Mouse (Mus musculus): ENCODE data around the gene Tardbp. TPM values are rescaled to one million over a fixed set of nuclear protein-coding genes. Genes with fewer than 3 reads are reported as not detected.
A peak's percentile ranks its signal among the peaks of the same experiment; 100 is the strongest.

Tardbp gene
- polyA plus RNA-seq, 1 experiment from 2014 or later, result 183 TPM

DNA sequence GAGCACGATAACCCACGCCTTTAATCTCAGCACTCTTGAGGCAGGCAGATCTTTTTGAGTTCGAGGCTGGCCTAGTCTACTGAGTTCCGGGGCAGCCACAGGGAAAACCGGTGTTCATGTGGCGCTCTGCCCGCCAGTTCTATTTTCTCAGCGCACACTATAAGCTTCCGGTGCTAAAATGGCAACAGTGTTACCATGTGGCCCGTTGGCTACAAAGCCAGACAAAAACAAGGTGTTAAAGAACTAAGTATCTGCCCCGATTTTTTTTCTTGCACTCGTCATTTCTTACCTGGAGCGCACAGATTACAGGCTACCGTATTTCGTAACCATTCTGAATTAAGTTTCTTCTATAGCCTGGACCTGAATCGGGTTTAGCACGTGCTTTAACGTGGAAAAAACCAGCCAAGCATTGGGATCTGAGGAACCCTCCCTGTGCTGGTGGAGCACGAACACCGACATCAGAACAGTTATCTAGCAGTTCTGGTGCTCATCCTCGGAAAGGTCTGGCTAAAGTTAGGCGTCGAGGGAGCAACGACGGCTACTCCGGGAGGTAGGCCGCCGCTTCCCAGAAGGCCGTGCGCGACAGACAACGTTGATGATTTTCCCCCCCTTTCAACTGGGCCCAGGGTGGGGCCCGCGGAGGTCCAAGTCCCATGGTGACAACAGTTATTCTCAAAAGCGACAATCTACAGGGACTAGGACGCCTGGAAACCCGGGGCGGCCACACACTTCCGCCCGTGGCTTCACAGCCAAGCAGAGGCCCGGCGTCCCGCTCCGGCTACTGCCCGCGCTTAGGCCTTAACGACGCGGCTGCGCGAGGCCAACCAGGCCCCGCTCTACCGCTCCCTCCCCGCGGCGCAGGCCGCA is 830 bp downstream of the Tardbp start:
- peak overlapping the region; percentile 60 for H3K4me3 ChIP-seq (ENCODE audit: low read length)
- no peaks in the 10 kb centered on the region for H3K9me3 ChIP-seq (ENCODE audit: control insufficient read depth, low read length)
- H3K27me3 ChIP-seq (ENCODE audit: control insufficient read depth, insufficient read depth, low read length), result no peaks in the 10 kb centered on the region
- H3K9ac ChIP-seq (ENCODE audit: low read depth, low read length), result peak overlapping the region; percentile 93
- H3K4me1 ChIP-seq (ENCODE audit: control insufficient read depth, insufficient read depth, low read length), result peaks cover 12% of the 10 kb centered on the region; the same call in 1 of the 2 replicates
- H3K4me2 ChIP-seq (replicated peaks; ENCODE audit: low read depth, low read length), result peak overlapping the region; percentile 79
- H3K27ac ChIP-seq (ENCODE audit: low read depth, low read length), result peak overlapping the region; percentile 87
- peaks cover 42% of the 10 kb centered on the region for H3K36me3 ChIP-seq (ENCODE audit: control insufficient read depth, insufficient read depth, low read length)
- peak; percentile 62 for ATAC-seq (ENCODE audit: low FRiP score, low TSS enrichment)
- WGBS, result under 1% methylated on average over 57 of the region's 57 CpGs

DNA sequence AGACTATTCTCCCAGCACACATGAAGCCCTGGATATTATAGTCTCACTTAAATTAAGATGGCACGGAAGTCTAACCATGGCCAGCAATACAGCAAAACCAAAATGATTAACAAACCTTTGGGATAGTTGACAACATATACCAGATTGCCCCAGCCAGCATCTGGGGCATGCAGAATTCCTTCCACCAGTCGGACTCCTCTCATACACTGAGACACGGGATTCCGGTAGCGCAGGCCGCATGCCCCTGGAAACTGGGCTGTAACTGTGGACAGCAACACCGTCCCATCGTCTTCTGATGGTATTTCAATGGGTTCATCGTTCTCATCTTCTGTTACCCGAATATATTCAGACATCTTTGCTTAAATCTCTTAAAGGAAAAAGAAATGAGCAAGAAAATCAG is 1.8 kb downstream of the Tardbp start:
- peak overlapping the region; percentile 79 for H3K4me2 ChIP-seq (replicated peaks; ENCODE audit: low read depth, low read length)
- WGBS, result 89% methylated on average over 10 of the region's 10 CpGs
- peaks cover 50% of the 10 kb centered on the region for H3K36me3 ChIP-seq (ENCODE audit: control insufficient read depth, insufficient read depth, low read length)
- no peaks in the 10 kb centered on the region for H3K27me3 ChIP-seq (ENCODE audit: control insufficient read depth, insufficient read depth, low read length)
- no peaks in the 10 kb centered on the region for H3K9me3 ChIP-seq (ENCODE audit: control insufficient read depth, low read length)
- H3K9ac ChIP-seq (ENCODE audit: low read depth, low read length), result peak overlapping the region; percentile 93; the same call in 1 of the 2 replicates
- no peak for ATAC-seq (ENCODE audit: low FRiP score, low TSS enrichment)
- peak overlapping the region; percentile 60 for H3K4me3 ChIP-seq (ENCODE audit: low read length)
- H3K4me1 ChIP-seq (ENCODE audit: control insufficient read depth, insufficient read depth, low read length), result peaks cover 12% of the 10 kb centered on the region; the same call in 1 of the 2 replicates
- no peak overlapping the region for H3K27ac ChIP-seq (ENCODE audit: low read depth, low read length)

DNA sequence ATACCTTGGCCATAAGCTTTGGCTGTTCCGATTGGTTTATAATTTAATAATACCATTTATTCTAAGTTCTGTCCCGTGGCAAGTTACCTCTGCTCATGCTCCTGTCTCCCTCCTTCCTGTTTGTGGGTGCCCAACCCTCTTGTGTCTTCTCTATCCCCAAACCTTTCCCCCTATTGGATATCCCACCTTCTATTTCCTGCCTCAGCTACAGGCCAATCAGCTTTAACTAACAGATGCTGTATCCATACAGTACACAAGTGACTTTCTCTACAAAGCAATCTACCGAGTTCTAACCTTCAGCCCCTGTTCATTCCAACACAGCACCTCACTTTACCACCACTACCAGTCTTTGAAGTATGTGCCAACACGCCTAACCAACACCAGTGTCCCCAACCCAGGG is 3.2 kb downstream of the Tardbp start:
- peaks cover 64% of the 10 kb centered on the region for H3K36me3 ChIP-seq (ENCODE audit: control insufficient read depth, insufficient read depth, low read length)
- H3K27me3 ChIP-seq (ENCODE audit: control insufficient read depth, insufficient read depth, low read length), result no peaks in the 10 kb centered on the region
- ATAC-seq (ENCODE audit: low FRiP score, low TSS enrichment), result no peak
- no peak overlapping the region for H3K4me3 ChIP-seq (ENCODE audit: low read length)
- peaks cover 12% of the 10 kb centered on the region; the same call in 1 of the 2 replicates for H3K4me1 ChIP-seq (ENCODE audit: control insufficient read depth, insufficient read depth, low read length)
- no peak overlapping the region for H3K4me2 ChIP-seq (replicated peaks; ENCODE audit: low read depth, low read length)
- H3K9ac ChIP-seq (ENCODE audit: low read depth, low read length), result no peak overlapping the region
- 86% methylated on average over 4 of the region's 4 CpGs for WGBS
- no peak overlapping the region for H3K27ac ChIP-seq (ENCODE audit: low read depth, low read length)
- no peaks in the 10 kb centered on the region for H3K9me3 ChIP-seq (ENCODE audit: control insufficient read depth, low read length)

DNA sequence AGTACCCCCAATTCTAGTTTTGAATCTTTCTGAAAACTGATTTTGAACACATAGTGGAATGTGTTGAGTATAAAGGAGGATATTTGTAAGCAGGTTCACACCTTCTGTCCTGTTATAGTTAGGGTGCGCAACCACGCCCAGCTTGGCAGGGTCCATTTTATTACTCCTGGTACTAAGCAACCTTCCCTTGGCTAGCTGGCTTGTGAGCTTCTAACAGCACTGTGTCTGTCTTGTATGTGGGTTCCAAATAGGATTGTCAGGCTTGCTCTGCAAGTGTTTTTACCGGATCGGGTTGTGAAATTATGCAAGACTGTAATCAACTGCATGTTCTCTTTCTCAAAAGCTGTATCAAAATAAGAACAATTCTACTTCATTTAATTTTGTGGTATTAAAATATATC is 4.3 kb downstream of the Tardbp start:
- H3K4me1 ChIP-seq (ENCODE audit: control insufficient read depth, insufficient read depth, low read length), result peaks cover 12% of the 10 kb centered on the region; the same call in 1 of the 2 replicates

DNA sequence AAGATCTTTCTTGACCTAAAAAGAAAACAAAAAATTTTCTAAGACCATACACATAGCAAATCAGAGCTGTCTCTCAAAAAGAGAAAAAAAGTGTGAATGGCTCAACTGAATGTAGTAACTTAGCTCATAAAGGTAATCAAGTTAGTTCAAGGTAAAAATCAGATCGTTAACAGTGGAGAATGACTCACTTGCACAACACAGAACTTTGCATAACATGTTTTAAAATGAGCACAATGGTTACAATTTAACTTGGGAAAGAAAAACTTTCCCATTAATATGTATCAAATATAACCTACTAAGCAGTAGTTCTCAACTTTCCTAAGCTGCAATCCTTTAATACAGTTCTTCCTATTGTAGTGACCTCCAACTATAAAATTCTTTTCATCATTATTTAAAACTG is 6.1 kb downstream of the Tardbp start:
- H3K27ac ChIP-seq (ENCODE audit: low read depth, low read length), result no peak overlapping the region
- peaks cover 91% of the 10 kb centered on the region for H3K36me3 ChIP-seq (ENCODE audit: control insufficient read depth, insufficient read depth, low read length)
- no peak overlapping the region for H3K9ac ChIP-seq (ENCODE audit: low read depth, low read length)
- H3K27me3 ChIP-seq (ENCODE audit: control insufficient read depth, insufficient read depth, low read length), result no peaks in the 10 kb centered on the region
- peaks cover 12% of the 10 kb centered on the region; the same call in 1 of the 2 replicates for H3K4me1 ChIP-seq (ENCODE audit: control insufficient read depth, insufficient read depth, low read length)
- no peaks in the 10 kb centered on the region for H3K9me3 ChIP-seq (ENCODE audit: control insufficient read depth, low read length)
- H3K4me3 ChIP-seq (ENCODE audit: low read length), result no peak overlapping the region
- no peak overlapping the region for H3K4me2 ChIP-seq (replicated peaks; ENCODE audit: low read depth, low read length)
- WGBS, result 89% methylated on average over 1 of the region's 1 CpGs
- ATAC-seq (ENCODE audit: low FRiP score, low TSS enrichment), result no peak

More for the DNA sequence above, 4.3 kb downstream of the Tardbp start:
- no peaks in the 10 kb centered on the region for H3K9me3 ChIP-seq (ENCODE audit: control insufficient read depth, low read length)
- H3K9ac ChIP-seq (ENCODE audit: low read depth, low read length), result no peak overlapping the region; the same call in 1 of the 2 replicates
- no peak overlapping the region for H3K4me2 ChIP-seq (replicated peaks; ENCODE audit: low read depth, low read length)
- H3K36me3 ChIP-seq (ENCODE audit: control insufficient read depth, insufficient read depth, low read length), result peaks cover 73% of the 10 kb centered on the region
- ATAC-seq (ENCODE audit: low FRiP score, low TSS enrichment), result no peak
- H3K27me3 ChIP-seq (ENCODE audit: control insufficient read depth, insufficient read depth, low read length), result no peaks in the 10 kb centered on the region
- 96% methylated on average over 4 of the region's 4 CpGs for WGBS
- no peak overlapping the region for H3K27ac ChIP-seq (ENCODE audit: low read depth, low read length)
- H3K4me3 ChIP-seq (ENCODE audit: low read length), result no peak overlapping the region

DNA sequence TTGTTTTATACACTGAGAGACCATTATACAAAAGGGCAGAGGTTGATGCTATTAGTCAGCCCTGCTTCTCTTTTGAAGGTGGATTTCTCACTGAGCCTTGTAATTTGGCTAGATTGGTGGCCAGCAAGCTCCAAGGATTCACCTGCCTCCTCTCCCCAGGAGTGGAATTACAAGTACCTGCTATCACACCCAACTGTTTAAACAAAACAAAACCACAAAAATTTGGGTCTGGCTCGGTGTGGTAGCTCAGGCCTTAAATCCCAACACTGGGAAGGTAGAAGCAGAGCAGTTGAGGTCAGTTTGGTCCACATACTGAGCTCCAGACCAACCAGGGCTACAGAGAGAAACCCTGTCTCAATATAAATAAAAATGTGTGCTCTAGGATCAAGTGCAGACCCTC is 7.0 kb downstream of the Tardbp start:
- Histone ChIP-seq H3K4me2 (replicated peaks; ENCODE audit: low read depth, low read length) (no peak overlapping the region), H3K4me3 (ENCODE audit: low read length) (no peak overlapping the region), H3K36me3 (ENCODE audit: control insufficient read depth, insufficient read depth, low read length) (peaks cover 96% of the 10 kb centered on the region), H3K27me3 (ENCODE audit: control insufficient read depth, insufficient read depth, low read length) (no peaks in the 10 kb centered on the region), H3K4me1 (ENCODE audit: control insufficient read depth, insufficient read depth, low read length) (peaks cover 8% of the 10 kb centered on the region; the same call in 1 of the 2 replicates), H3K27ac (ENCODE audit: low read depth, low read length) (no peak overlapping the region), H3K9ac (ENCODE audit: low read depth, low read length) (no peak overlapping the region), H3K9me3 (ENCODE audit: control insufficient read depth, low read length) (no peaks in the 10 kb centered on the region)
- 86% methylated on average over 1 of the region's 1 CpGs for WGBS
- ATAC-seq (ENCODE audit: low FRiP score, low TSS enrichment), result no peak

DNA sequence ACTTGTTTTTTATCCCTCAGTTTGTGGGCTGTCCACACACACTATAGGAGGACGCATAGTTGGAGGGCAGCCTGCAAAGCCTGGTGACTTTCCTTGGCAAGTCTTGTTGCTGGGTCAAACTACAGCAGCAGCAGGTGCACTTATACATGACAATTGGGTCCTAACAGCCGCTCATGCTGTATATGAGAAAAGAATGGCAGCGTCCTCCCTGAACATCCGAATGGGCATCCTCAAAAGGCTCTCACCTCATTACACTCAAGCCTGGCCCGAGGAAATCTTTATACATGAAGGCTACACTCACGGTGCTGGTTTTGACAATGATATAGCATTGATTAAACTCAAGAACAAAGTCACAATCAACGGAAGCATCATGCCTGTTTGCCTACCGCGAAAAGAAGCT is 13.1 kb downstream of the Tardbp start:
- 89% methylated on average over 9 of the region's 9 CpGs for WGBS
- no peak overlapping the region for H3K4me3 ChIP-seq (ENCODE audit: low read length)
- no peak overlapping the region for H3K27ac ChIP-seq (ENCODE audit: low read depth, low read length)
- H3K36me3 ChIP-seq (ENCODE audit: control insufficient read depth, insufficient read depth, low read length), result peaks cover 67% of the 10 kb centered on the region
- ATAC-seq (ENCODE audit: low FRiP score, low TSS enrichment), result no peak
- no peak overlapping the region for H3K4me2 ChIP-seq (replicated peaks; ENCODE audit: low read depth, low read length)
- H3K9ac ChIP-seq (ENCODE audit: low read depth, low read length), result no peak overlapping the region
- H3K27me3 ChIP-seq (ENCODE audit: control insufficient read depth, insufficient read depth, low read length), result no peaks in the 10 kb centered on the region
- H3K4me1 ChIP-seq (ENCODE audit: control insufficient read depth, insufficient read depth, low read length), result 0 out of 2 replicates have a peak, but pooled peaks cover 4% of the 10 kb centered on the region
- H3K9me3 ChIP-seq (ENCODE audit: control insufficient read depth, low read length), result no peaks in the 10 kb centered on the region

DNA sequence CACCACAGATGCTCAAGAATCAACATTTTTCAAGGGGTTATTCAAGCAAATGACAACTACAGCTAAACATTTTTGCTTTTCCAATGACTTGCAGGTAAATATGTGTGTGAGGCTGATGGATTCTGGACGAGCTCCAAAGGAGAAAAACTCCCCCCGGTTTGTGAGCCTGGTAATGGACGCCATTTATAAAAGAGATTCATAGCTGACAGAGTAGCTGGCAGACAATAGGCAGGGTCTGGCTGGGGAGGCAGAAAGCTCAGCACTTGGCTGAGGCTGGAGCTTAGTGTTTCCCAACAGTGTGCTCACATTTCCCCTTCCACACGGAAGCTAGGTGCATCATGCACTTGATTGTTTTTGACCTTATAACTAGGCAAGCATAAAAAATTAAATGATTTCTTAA is 14.3 kb downstream of the Tardbp start:
- Histone ChIP-seq H3K4me3 (ENCODE audit: low read length) (no peak overlapping the region), H3K27ac (ENCODE audit: low read depth, low read length) (no peak overlapping the region), H3K9ac (ENCODE audit: low read depth, low read length) (no peak overlapping the region), H3K27me3 (ENCODE audit: control insufficient read depth, insufficient read depth, low read length) (no peaks in the 10 kb centered on the region), H3K36me3 (ENCODE audit: control insufficient read depth, insufficient read depth, low read length) (peaks cover 57% of the 10 kb centered on the region), H3K4me1 (ENCODE audit: control insufficient read depth, insufficient read depth, low read length) (0 out of 2 replicates have a peak, but pooled peaks cover 4% of the 10 kb centered on the region), H3K9me3 (ENCODE audit: control insufficient read depth, low read length) (no peaks in the 10 kb centered on the region), H3K4me2 (replicated peaks; ENCODE audit: low read depth, low read length) (no peak overlapping the region)
- no peak for ATAC-seq (ENCODE audit: low FRiP score, low TSS enrichment)
- 47% methylated on average over 4 of the region's 4 CpGs for WGBS
